Mouse (Mus musculus) liver, adult 2 months (tissue): ENCODE measurements around the gene Olfr1026.

Experiments used
- CTCF ChIP-seq: fragments of 200-500 bp; IDR thresholded peaks from 2 replicates; pipeline ENCODE4 v1.5.1; 2011; ENCODE audit warnings: low read depth, low read length, control low read depth
- POLR2A ChIP-seq: fragments of 200-500 bp; IDR thresholded peaks from 2 replicates; pipeline ENCODE4 v1.6.1; 2011; ENCODE audit warnings: low read length, control low read depth; ENCODE audit not compliant: insufficient read depth; ENCODE audit errors: extremely low read depth

- TF ChIP-seq POLR2A (no peak), CTCF (no peak)
Observed at GRCm38 (mm10) chr2:85973595-85973994, 52.2 kb downstream of the Olfr1026 start, which contains the start of gene Olfr1029.
